Mouse (Mus musculus) C2C12 (cell line): Measurements from ENCODE around the gene Ppp1r1a. TPM values are rescaled to one million over a fixed set of nuclear protein-coding genes. Genes with fewer than 3 reads are reported as not detected.
A peak's percentile ranks its signal among the peaks of the same experiment; 100 is the strongest.

ENCODE experiments used
- H3K27me3 ChIP-seq: one replicate; pipeline ENCODE4 v1.6.1; 2011; ENCODE audit not compliant: control insufficient read depth, insufficient read depth, insufficient read length
- H3K36me3 ChIP-seq: one replicate; pipeline ENCODE4 v1.6.1; 2011; ENCODE audit not compliant: control insufficient read depth, insufficient read depth
- H3K4me3 ChIP-seq: one replicate; pipeline ENCODE4 v1.5.1; 2011; ENCODE audit warnings: mild to moderate bottlenecking, control low read depth; ENCODE audit not compliant: poor library complexity, insufficient read depth, severe bottlenecking
- H3K79me2 ChIP-seq: one replicate; pipeline ENCODE4 v1.6.1; 2011; ENCODE audit not compliant: control insufficient read depth, insufficient read depth
- H3K79me3 ChIP-seq: one replicate; pipeline ENCODE4 v1.6.1; 2011; ENCODE audit warnings: low read depth, control low read depth
- H3ac ChIP-seq: one replicate; pipeline ENCODE3; 2011; ENCODE audit warnings: low read depth; ENCODE audit not compliant: control insufficient read depth, insufficient read length
- CEBPB ChIP-seq: IDR thresholded peaks from one replicate; pipeline ENCODE4 v1.6.1; 2011; ENCODE audit warnings: low read depth, mild to moderate bottlenecking, control low read depth, moderate library complexity
- CTCF ChIP-seq: IDR thresholded peaks from one replicate; pipeline ENCODE4 v1.5.1; 2011; ENCODE audit not compliant: control insufficient read depth, insufficient read depth, insufficient read length
- FOSL1 ChIP-seq: IDR thresholded peaks from one replicate; pipeline ENCODE4 v1.8.0; 2011; ENCODE audit warnings: mild to moderate bottlenecking, low read length; ENCODE audit not compliant: poor library complexity, insufficient read depth, severe bottlenecking
- MAX ChIP-seq: IDR thresholded peaks from one replicate; pipeline ENCODE4 v1.6.1; 2011; ENCODE audit warnings: mild to moderate bottlenecking, control low read depth
- MYOD1 ChIP-seq: IDR thresholded peaks from one replicate; pipeline ENCODE4 v1.6.1; 2011; ENCODE audit warnings: low read depth; ENCODE audit not compliant: control insufficient read depth, insufficient read length
- MYOG ChIP-seq: IDR thresholded peaks from one replicate; pipeline ENCODE4 v1.6.1; 2011; ENCODE audit not compliant: control insufficient read depth, insufficient read length; ENCODE audit errors: extremely low read depth
- USF1 ChIP-seq: IDR thresholded peaks from one replicate; pipeline ENCODE4 v1.6.1; 2011; ENCODE audit warnings: low read depth, mild to moderate bottlenecking, control low read depth, moderate library complexity
- long read RNA-seq, 2 experiments: library from polyadenylated mRNA; unstranded; transcript quantifications; one replicate each; pipeline ENCODE4 v2.0.0; 2019 to 2020
- polyA plus RNA-seq: library from polyadenylated mRNA; unstranded; fragments of >200 nt; fragmentation: generic; extraction: Trizol; gene quantifications from one replicate; pipeline ENCODE4 v1.2.1, GENCODE M21; 2012; ENCODE audit warnings: missing spikeins

Ppp1r1a gene
- 0.02 TPM for polyA plus RNA-seq
- long read RNA-seq, experiment 1 = 0 reads
- long read RNA-seq, experiment 2 = 0 reads

DNA sequence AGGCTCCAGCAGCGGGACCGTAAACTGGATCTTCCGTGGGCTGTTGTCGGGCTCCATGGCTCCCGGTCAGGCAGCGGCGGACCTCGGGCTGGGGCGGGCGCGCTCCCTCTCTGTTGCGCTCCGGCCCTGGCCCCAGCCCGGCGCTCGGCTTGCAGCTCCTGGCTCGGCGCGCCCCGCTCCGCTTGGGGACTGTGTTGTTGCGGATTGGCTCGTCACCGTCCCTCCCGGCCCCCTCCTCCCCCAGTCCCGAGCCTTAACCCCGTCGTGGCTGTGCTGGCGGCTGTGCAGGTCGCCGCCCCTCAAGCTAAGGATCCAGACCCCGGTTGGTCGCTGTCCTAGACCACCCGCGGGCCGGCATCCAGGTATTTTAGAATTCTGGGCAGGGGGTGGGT is at the start of gene Ppp1r1a:
Ppp1r1a (minus strand) TSS at position 182 of the 392 bp plus-strand sequence.
- no peak within 1 kb of the TSS for H3K4me3 ChIP-seq
- no peaks in the 10 kb centered on the region for H3K36me3 ChIP-seq
- no peak for TF ChIP-seq USF1
- no peak for TF ChIP-seq MAX
- TF ChIP-seq MYOD1 = no peak
- TF ChIP-seq CTCF = no peak
- TF ChIP-seq CEBPB = no peak
- no peak for TF ChIP-seq MYOG
- no peak for TF ChIP-seq FOSL1
- H3ac ChIP-seq = no peak within 1 kb of the TSS
- H3K79me3 ChIP-seq = no peaks in the 10 kb centered on the region
- H3K27me3 ChIP-seq = peaks cover 62% of the 10 kb centered on the region
- no peaks in the 10 kb centered on the region for H3K79me2 ChIP-seq

DNA sequence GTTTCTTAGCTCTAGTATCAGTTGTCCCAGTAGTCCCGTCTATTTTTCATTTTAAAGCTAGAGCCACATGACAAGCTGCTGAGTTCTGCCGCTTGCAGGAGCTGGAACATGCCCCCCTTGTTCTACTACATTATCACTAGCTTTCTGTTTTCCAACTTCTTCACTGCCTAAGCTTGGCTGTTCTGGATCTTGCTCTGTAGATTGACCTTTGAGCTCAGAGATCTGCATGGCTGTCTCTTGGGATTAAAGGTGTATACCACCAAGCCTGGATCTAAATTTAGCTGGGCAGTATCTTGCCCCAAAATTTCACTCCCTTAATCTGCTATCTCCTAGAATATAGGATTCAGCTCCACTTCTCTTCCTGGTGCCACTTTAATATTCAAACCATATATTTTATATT is 48.1 kb upstream of the Ppp1r1a start:
- Histone ChIP-seq H3K79me3 (no peaks in the 10 kb centered on the region), H3K4me3 (no peak overlapping the region), H3K27me3 (no peaks in the 10 kb centered on the region), H3ac (no peak overlapping the region), H3K79me2 (no peaks in the 10 kb centered on the region), H3K36me3 (no peaks in the 10 kb centered on the region)
- no peak for TF ChIP-seq MYOG
- TF ChIP-seq CTCF = no peak
- TF ChIP-seq CEBPB = no peak
- no peak for TF ChIP-seq USF1
- no peak for TF ChIP-seq MYOD1
- no peak for TF ChIP-seq FOSL1
- TF ChIP-seq MAX = no peak

DNA sequence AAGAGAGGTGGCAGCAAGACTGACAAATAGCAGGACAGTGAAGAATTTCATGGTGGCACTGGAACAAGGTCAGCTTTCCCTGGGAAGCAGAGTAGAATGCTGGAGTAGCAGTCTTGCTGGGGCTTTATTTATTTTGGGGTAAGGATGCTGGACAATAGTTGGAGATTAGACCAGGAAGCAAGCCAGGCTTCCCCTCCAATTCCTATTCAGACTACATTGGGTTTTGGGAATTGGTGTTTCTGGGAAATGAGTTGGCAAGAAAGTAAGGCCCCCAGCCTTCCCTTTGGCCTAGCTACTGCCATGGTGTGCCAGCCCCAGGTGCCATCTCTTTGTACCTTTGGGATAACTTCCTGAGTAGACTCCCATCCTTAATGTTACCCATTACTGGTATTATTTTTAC is 27.2 kb upstream of the Ppp1r1a start, which contains the start of gene Glycam1:
Glycam1 (minus strand) TSS at position 101 of the 400 bp plus-strand sequence.
- Histone ChIP-seq H3K4me3 (no peak within 1 kb of the TSS), H3K79me2 (no peaks in the 10 kb centered on the region), H3K79me3 (no peaks in the 10 kb centered on the region), H3K36me3 (no peaks in the 10 kb centered on the region), H3ac (no peak within 1 kb of the TSS), H3K27me3 (no peaks in the 10 kb centered on the region)
- TF ChIP-seq CEBPB = no peak
- TF ChIP-seq FOSL1 = no peak
- no peak for TF ChIP-seq MYOG
- no peak for TF ChIP-seq CTCF
- no peak for TF ChIP-seq MAX
- TF ChIP-seq MYOD1 = no peak
- no peak for TF ChIP-seq USF1

DNA sequence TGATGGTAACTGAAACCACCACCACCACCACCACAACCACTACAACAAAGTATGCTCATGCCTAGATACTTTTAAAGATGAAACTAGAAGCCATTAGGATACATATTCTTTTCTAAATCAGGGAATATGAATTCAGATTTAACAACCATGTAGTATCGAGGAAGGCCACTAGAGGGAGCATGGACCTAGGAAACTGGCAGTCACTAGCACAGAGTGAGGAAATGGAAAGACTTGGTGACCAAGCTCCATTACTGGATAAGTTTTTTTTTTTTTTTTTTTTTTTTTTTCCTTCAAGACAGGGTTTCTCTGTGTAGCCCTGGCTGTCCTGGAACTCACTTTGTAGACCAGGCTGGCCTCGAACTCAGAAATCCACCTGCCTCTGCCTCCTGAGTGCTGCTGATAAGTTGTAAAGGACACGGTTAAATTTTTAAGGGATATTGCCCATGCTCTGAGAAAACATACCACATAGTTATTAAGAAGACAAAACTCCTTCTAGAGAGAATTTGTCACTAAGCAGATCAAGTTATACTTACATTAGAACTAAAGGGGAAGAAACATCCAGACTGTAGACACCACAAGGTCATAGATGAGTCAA is 14.4 kb upstream of the Ppp1r1a start:
- Histone ChIP-seq H3K4me3 (no peak overlapping the region), H3K79me2 (no peaks in the 10 kb centered on the region), H3K27me3 (no peaks in the 10 kb centered on the region), H3K36me3 (no peaks in the 10 kb centered on the region), H3ac (no peak overlapping the region), H3K79me3 (no peaks in the 10 kb centered on the region)
- TF ChIP-seq CTCF (peak; percentile 40), MYOD1 (no peak), FOSL1 (no peak)

DNA sequence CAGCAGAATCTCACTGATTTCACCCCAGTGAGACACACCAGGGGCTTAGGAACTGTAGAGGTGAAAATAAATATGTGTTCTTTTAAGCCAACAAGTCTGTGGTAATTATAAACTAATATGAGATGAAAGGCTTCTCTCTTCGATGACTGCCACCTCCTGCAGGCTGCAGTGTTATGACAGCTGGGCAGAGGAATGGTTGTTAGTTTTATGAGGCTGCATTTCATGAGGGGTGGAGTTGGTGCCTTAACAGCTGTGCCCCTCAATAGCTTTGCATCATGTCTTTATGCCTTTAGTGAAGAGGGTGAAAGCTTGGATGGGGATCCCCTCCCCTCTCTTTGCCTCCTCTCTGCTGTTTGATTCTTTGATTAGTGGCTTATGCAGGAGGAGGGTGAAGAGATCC is 13.2 kb upstream of the Ppp1r1a start:
- H3K79me2 ChIP-seq = no peaks in the 10 kb centered on the region
- no peak overlapping the region for H3ac ChIP-seq
- no peak overlapping the region for H3K4me3 ChIP-seq
- H3K79me3 ChIP-seq = no peaks in the 10 kb centered on the region
- no peaks in the 10 kb centered on the region for H3K36me3 ChIP-seq
- H3K27me3 ChIP-seq = no peaks in the 10 kb centered on the region
- no peak for TF ChIP-seq USF1

DNA sequence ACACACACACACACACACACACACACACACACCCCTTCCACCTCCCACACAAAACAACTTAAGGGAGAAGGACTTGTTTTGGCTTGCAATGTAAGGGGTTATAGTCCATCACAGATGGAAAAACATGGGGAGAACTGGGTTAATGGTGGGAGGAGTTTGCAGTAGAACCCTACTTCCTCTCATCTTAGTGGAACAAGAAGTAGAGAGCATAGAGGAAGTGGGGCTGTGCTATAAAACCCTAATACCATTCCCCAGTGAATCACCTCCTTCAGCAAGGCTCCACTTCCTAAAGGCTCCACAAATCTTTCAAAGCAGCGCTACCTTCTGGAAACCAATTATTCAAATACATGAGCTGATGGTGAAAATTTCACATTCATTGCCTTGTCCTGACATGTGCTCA is 11.7 kb upstream of the Ppp1r1a start:
- no peaks in the 10 kb centered on the region for H3K79me3 ChIP-seq
- H3K4me3 ChIP-seq = no peak overlapping the region
- H3ac ChIP-seq = no peak overlapping the region
- H3K79me2 ChIP-seq = no peaks in the 10 kb centered on the region
- peaks cover 4% of the 10 kb centered on the region for H3K27me3 ChIP-seq
- no peak for TF ChIP-seq CEBPB
- TF ChIP-seq MYOD1 = no peak
- no peak for TF ChIP-seq MYOG
- no peak for TF ChIP-seq FOSL1
- TF ChIP-seq USF1 = no peak
- TF ChIP-seq CTCF = no peak
- TF ChIP-seq MAX = no peak
- H3K36me3 ChIP-seq = no peaks in the 10 kb centered on the region
